Mouse (Mus musculus): ENCODE results near the gene Tcf15.

Tcf15 gene

GRCm38 (mm10) chr2:152177162-152177805 is 33.9 kb downstream of the Tcf15 start:
- no peak for DNase-seq

- DNase-seq, result no peak
Observed at GRCm38 (mm10) chr2:152177806-152178170, 34.4 kb downstream of the Tcf15 start.

GRCm38 (mm10) chr2:152178345-152178744 is 35.0 kb downstream of the Tcf15 start:
- DNase-seq, result no peak

- no peak for DNase-seq
Observed at GRCm38 (mm10) chr2:152179301-152179700, 35.9 kb downstream of the Tcf15 start.

- DNase-seq, result no peak
Observed at GRCm38 (mm10) chr2:152180323-152180722, 37.0 kb downstream of the Tcf15 start.

- no peak for DNase-seq
Observed at GRCm38 (mm10) chr2:152187132-152187531, 43.8 kb downstream of the Tcf15 start.

GRCm38 (mm10) chr2:152189213-152189612 is 45.9 kb downstream of the Tcf15 start:
- no peak for DNase-seq

GRCm38 (mm10) chr2:152189640-152190039 is 46.3 kb downstream of the Tcf15 start:
- DNase-seq, result no peak

GRCm38 (mm10) chr2:152190161-152190560 is 46.8 kb downstream of the Tcf15 start:
- no peak for DNase-seq

GRCm38 (mm10) chr2:152192591-152193345 is 49.4 kb downstream of the Tcf15 start:
- no peak for DNase-seq

- DNase-seq, result no peak
Observed at GRCm38 (mm10) chr2:152193346-152193710, 50.0 kb downstream of the Tcf15 start.

GRCm38 (mm10) chr2:152194586-152194985 is 51.2 kb downstream of the Tcf15 start:
- DNase-seq, result no peak

- DNase-seq, result no peak
Observed at GRCm38 (mm10) chr2:152196896-152197295, 53.5 kb downstream of the Tcf15 start.

- DNase-seq, result peak; percentile 50
Observed at GRCm38 (mm10) chr2:152197301-152197712, 53.9 kb downstream of the Tcf15 start.
